Mouse (Mus musculus) frontal cortex, postnatal 10 days (tissue): ENCODE results near the gene Asb14.
"Not testable (repeated sequence)": the region's sequence is repeated elsewhere in the genome, so short reads cannot be mapped to it uniquely, and the experiment has no call there.

ENCODE experiments used
- DNase-seq, 2 experiments: peaks; one replicate each; pipeline ENCODE4 v3.0.0; 2022; ENCODE audit warnings: low spot score in 2 of 2, mixed read lengths in 1 of 2

Gene Asb14

DNA sequence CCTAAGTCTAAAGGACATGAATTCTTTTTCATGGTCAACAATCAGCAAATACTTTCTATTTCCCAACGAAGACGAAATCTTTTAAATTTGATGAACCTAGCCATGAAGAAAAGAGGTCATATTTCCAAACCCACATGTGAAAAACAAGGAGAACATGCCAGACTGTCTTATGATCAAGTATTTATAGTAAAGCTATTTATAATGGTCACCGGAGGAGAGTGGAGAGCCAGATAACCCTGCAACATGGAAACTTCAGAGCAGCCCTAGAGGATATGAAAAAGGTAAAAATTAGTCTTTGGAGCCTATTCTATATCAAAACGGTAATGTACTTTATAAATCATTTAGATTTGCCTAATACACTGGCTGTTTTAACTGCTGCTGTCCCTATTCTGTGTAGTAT lies at the start of gene Asb14:
Gene Asb14 (plus strand): TSS at position 166 of the 400 bp plus-strand sequence.
- DNase-seq, result no peak

DNA sequence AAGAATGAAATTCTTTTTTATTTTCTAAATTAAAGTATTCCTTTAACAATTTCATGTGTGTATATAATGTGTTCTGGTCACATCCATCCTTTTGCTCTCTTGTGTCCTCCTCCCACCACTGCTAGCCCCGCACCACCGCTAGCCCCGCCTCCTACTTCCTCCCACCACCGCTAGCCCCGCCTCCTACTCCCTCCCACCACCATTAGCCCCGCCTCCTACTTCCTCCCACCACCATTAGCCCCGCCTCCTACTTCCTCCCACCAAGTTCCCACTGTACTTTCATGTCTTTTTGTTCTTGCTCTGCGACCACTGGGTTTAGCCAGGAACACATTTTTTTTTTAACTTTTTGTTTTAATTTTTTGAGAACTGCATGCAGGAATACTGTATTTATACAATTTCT lies 41.3 kb upstream of the Asb14 start:
- no peak for DNase-seq

DNA sequence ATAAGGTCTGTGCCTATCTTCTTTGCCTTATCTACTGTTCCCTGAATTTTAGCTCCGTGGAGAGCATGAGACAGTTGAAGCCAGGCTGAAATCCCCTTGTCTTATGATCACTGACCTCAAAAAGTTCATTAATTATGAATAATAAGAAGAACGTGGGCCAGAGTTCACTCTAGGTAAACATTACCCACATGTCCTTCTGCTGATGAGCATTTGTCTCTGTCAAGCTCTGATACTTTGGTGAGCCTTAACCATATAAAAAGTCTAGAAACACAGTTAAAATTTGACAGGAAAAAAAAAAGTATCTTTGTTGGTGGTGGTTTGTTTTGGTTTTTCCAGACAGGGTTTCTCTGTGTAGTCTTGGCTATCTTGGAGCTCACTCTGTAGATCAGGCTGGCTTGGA lies 40.3 kb upstream of the Asb14 start:
- DNase-seq, result no peak

DNA sequence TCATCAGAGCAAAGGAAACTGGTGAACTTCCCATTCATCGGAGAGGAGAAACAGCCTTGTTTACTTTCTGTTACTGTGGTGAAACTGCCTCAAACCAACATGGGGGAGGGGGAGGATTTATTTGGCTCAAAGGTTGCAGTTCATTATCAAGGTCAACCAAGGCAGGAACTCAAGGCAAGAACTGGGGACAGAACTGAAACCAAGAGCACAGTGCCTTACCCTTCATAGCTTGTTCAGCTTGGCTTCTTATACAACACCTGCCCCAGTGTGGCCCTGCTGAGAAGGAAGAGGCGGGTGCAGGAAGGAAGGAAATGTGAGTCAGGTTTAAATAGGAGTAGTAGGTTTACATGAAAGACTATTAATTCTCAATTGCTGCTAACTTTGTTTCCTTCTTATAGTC lies 36.0 kb upstream of the Asb14 start:
- no peak for DNase-seq

DNA sequence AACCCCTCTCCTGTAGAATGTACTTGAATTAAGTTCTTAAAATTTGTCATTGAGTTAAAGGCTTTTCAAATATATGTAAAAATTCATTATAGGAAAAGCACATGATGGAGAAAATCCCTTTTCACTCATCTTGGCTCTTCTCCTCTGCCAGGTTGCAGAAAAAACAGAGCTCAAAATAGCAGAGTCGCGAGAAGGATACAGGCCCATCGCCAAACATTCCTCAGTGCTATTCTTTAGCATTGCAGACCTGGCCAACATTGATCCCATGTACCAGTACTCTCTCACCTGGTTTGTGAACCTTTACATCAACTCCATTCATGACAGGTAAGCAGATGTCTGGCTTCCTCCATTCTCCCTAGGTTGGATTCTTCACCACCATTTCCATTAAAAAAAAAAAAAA lies 35.3 kb upstream of the Asb14 start:
- DNase-seq, result no peak

DNA sequence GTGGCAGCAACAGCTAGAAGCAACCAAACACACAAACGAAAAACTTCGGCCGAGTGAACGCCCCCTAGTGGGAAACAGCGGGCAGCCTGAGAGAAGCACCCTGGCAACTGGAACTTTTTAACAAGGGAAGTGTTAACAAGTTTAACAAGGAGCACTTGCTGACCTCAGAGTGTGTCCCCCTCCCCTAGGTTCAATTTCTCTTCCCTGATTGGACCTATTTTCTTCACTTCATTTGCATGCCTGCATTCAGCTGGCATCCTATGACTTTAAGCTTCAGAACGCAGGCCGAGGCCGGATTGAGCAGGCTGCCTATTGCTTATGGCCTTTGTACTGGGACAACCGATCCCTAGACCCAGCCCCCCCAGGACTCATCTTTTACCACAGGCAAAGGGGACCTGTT lies 27.0 kb upstream of the Asb14 start:
- DNase-seq, result no peak

DNA sequence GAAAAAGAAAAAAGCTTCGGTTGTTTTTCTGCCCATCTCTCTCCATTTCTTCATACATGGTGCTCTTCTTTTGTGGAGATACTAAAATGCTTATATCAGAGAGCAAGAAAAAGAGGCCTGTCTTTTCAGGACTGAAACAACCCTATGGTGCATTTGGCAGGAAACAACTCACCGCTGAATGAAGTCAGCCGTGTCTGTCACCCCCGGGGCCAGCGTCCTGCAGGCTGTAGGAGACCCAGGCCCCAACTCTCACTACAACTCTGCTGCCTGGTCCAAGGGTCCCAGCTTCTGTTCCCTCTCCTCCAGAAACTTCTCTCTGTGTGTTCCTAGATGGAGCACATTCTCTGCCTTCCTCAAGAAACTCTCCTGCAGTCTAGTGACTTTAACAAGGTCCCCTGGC lies 26.1 kb upstream of the Asb14 start:
- DNase-seq, result no peak

DNA sequence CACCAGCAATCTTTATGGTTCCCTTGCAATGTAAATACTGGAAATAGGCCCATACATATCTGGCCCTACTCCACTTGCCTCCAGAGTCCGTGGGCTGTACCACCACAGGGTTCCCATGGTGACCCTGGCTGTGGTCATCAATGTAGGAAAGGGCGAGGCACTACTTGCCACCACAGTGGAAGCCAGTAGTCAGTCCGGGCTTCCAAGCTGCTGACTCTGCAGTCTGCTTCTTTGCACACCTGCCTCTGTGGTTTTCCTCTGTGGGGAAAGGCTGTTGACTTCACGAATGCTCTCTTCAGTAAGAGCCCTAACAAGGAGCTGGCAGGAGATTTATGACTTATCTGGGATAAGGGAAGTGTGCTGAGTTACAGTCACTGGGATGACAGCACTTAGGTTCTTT lies 15.6 kb upstream of the Asb14 start:
- DNase-seq, result no peak

DNA sequence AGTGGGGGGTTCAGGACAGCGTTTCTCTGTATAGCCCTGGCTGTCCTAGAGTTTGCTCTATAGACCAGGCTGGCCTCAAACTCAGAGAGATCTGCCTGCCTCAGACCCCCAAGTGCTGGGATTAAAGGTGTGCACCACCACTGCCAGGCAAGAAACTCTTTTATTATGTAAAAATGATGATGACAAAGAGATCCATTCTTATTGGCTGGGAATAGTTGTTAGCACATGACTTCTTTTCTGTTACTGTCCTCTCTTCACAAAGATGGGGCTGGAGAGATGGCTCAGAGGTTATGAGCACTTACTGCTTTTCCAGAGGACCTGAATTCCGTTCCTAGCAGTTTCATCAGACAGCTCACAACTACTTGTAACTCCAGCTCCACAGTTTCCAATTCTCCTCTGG lies 14.4 kb upstream of the Asb14 start:
- no peak for DNase-seq

DNA sequence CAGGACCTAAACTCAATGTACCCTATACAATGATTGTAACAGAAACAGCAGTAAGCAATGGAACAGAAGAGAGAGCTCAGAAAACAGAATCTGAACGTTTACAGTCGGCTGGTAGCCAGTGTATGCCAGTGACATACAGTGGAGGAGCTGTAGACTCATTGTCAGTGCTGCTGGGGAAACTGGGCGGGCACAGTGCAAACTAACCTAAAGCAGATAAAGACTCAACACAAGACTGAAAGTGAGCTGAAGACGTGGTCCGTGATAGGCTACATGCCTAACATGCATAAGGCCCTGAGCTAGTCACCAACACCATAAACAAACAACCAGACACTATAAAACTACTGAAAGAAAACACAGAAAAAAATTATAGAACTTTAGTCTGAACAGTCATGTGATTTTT lies 12.7 kb upstream of the Asb14 start:
- no peak for DNase-seq

DNA sequence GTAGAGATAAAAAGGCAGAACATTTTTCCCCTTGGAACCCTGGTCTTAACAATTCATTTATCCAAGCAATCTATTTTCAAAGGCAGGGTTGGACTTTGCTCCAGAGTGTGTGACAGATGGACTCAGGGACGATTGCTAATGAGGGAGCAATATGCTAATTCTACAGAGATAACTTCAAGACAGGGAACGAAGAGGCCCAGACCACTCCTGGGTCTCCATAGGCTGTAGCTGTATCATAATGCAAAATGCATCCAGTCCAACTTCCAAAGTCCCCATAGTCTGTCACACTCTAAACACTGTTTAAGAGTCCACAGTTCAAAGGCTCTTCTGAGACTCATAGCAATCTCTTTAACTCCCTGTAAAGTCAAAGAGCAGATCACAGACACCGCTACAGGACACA lies 7.1 kb upstream of the Asb14 start:
- DNase-seq, result no peak

DNA sequence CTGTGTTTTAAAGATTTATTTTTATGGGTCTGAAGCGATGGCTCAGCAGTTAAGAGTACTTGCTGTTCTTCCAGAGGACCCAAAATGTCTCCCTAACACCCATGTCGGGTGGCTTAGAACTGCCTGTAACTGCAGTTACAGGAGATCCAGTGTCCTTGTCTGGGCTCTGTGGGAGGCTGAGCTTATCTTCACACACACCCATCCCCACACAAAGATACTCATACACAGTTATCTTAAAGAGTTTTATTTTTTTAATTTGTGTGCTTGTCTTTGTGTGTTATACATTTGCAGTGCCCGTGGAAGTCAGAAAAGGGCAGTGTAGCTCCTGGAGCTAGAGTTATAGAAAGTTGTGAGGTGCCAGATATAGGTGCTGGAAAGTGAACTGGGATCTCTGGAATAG lies 3.6 kb upstream of the Asb14 start:
- no peak for DNase-seq

DNA sequence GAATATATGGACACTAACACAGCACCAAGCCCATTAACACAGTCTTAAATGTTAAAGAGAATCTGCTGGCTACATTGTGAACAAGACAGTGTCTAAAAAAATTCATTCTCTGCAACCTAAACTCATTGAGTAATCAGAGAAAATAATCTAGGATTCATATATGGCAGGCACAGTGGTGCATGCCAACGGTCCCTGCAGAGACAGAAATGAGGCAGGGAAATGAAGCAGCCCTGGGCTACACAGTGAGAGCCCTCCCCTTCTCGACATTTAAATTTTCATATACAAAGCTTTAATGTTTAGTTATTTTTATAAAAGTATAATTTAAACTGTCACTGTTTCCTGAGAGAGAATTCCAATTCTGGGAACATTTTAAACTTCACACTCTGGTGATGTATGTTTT lies 5.1 kb downstream of the Asb14 start:
- no peak for DNase-seq

DNA sequence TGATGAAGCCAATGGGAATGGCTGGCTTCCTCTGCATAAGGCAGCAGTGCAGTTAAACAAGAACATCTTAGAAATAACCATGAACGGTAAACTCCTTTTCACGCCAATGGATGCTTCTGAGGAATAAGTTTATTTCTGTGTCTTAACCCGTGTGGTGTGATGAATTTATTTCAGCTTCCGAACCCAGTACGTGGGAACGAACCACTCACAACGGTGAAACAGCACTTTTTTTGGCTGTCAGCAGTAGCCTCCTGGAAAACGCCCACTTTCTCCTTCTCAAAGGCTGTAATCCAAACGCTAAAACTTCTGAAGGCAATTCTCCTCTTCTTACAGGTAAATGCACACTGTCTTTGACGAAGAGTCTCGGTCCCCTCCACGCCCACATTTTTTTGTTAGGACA lies 6.5 kb downstream of the Asb14 start:
- no peak for DNase-seq

DNA sequence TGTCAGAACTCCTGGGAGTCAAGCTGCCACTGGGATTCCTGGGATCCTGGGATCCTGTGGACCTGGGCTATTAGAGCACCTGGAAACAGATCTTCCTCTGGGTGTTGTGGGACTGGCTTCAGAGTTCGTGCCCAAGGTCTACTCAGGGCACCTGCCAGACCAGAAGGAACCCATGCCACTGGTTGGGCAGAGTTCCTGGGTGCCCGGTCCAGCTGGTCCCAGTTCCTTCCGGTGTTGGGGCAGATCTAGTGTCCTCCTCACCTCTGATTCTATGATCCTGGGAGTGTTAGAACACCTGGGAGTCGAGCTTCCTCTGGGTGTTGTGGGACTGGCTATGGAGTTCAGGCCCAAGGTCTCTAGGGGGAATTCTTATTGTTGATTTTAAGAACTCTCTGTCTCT lies 13.0 kb downstream of the Asb14 start:
- no peak for DNase-seq

DNA sequence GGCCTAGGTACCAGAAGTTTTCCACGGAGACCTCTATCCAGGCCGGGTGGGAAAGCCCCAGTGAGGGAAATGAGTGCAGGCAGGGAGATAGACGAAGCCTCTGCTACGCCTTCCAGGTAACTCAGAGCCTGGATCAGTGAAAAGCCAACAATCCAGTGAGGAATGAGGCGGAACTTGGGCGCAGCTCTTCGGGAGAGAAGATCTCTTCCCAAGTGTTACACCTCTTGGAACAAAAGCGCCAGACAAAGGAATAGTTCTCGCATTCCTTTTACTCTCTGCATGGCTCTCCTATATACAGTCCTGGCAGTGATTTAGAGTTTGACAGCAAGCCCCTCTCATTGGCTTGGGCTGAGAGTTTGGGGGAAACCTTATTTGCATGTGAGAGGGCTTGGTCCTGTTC lies 16.1 kb downstream of the Asb14 start:
- not testable (repeated sequence) for DNase-seq

DNA sequence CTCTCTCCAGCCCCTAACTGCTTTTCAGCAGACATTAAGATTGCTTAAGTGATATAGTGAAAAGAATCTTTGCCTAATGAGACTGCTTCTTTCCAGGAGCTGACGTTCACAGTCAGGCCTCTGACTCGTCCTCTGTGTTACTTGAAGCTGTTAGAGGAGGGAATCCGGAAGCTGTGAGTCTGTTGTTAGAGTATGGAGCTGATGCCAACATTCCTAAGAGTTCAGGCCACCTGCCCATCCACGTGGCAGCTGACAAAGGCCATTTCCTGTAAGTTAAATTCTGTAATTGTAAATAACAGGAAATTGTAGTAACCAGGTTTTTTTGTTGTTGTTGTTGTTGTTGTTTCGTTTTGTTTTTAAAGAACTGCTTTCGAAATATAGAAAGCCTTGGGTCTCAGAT lies 16.8 kb downstream of the Asb14 start:
- DNase-seq, result no peak

DNA sequence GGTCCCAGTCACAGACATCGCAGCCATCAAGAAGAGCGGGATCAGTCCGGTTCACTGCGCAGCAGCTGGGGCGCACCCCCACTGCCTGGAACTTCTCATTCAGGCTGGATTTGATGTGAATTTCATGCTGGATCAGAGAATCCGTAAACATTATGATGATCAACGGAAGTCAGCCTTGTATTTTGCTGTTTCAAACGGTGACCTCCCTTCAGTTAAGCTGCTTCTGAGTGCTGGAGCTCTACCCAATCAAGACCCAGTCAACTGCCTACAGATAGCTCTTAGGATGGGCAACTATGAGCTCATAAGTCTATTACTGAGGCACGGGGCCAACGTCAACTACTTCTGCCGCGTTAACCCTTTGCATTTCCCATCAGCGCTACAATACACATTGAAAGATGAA lies 17.5 kb downstream of the Asb14 start:
- no peak for DNase-seq

DNA sequence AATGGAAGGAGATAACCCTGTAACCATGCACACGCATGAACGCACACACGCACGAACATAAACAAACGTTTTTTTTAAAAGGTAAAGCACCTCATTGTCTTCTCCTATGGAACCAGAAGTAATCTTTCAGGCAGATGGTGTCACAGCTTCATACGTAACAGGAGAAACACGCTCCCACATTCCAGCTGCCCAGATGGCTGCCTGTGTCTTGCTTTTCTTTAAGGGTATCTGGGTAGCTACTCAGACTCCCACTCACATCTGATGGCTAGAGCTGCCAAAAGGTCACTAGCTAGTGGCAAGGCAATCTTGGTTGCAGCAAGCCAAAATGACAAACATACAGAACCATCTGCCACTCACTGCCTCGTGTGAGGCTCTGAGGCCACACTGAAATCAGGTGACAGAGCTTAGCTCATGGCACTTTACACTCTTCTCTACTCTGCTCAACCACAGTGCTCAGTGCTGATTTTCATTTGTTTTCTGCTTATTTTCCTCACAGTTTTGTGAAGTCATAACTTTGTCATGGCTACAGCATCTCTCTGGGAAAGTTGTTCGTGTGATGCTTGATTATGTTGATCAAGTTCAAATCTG lies 19.4 kb downstream of the Asb14 start:
- DNase-seq, result no peak

DNA sequence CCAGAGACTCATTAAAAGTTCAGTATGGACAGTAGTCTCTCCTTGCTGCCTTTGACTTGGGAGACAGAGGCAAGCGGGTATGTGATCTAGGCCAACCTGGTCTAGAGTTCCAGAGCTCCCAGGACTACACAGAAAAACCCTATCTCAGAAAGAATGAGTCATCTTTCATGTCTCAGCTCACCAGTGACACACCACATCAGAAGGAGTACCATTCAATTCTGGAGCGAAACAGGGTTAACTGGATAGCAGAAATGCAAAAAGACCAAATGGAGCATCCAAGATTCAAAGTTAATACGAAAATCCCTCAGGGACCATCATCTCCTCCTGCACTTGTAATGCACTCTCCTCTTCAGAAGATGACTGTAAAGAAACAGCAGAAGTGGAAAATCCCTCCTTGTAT lies 25.0 kb downstream of the Asb14 start:
- DNase-seq, result no peak

DNA sequence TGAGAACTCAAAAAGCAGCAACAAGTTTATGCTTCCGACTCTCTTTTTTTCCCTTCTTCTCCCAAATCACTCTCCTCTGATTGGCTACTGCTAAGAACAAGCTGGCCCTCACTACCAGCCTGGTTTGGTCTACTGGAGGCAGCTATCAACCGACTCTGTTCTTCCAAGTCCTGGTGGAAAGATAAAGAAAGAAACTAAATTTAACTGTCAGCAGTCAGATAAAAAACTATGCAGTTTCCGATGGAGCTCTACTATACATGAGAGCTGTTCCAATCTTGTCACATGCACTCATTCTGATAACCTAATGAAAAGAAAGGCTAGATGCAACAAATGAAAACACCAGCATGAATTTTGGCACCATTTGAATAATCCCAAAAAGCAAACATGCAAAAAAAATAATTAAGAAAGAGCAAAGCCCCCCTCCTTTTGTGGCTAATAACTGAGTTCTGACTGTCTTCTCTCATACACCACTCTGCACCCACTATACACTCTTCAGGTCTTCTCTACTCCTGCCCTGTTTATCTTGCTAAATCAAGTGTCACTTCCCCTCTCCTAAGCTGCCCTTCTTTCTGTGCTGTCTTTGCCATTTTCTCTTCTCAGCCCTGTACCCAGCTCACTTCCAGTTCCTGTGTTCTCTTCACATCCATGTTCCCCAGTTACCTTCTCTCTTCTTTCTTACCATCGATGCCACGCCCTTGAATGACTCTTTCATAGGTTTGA lies 29.5 kb downstream of the Asb14 start:
- DNase-seq, result no peak

DNA sequence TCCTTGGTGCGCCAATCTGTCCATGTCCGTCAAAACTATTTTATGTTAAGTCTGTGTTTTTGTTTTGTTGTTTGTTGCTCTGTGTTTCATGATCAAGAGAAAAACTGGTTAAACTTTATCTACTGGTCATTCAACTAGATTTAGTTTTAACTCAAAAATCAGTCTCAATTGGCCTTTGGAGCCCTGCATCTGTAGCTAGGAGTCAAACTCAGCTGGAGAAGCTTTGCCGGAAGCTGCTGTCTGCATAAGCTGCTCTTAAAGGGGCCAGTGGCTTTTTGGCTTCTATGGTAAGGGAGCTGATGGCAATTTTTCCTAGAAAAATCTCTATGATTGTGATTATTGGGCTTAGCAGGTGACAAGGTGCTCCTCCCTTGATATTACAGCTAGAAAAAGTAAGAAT lies 40.5 kb downstream of the Asb14 start:
- DNase-seq, result no peak

DNA sequence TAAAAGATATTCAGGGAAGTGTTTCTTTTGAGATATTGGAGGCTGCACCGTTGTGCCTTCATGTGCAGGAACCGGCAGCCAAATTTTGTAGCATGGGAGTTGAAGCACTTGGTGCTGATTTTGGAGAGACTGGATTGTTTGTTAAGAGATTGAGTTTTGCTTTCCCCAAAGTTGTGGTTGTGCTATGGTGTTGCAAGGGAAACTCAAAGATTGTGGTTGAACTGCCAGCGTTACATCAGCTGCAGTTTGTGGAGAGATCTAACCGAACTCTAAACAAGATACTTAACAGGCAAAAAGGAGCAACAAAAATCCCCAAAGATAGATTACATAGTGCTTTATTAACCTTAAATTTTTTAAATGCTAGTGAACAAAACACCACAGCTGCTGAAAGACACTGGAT lies 41.2 kb downstream of the Asb14 start:
- no peak for DNase-seq

DNA sequence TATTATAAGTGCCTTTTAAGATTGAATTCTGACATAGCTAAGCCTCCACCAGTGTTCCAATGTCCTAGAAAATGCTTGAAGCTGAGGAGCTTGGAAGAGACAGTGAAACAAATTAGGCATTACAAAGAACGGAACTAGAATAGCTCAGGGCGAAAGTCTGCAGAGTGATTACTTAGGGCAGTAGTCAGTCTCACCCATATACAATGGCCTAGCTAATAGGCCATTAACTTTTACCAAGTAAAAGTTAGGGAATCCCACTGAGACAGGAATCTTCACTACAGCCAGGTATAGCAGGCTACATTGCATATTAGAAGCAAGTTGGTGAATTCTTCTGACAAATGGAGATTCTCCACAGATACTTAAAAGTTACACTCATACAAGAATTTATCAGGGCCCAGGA lies 61.8 kb downstream of the Asb14 start:
- DNase-seq, result not testable (repeated sequence)
